In the genomic region with DNA sequence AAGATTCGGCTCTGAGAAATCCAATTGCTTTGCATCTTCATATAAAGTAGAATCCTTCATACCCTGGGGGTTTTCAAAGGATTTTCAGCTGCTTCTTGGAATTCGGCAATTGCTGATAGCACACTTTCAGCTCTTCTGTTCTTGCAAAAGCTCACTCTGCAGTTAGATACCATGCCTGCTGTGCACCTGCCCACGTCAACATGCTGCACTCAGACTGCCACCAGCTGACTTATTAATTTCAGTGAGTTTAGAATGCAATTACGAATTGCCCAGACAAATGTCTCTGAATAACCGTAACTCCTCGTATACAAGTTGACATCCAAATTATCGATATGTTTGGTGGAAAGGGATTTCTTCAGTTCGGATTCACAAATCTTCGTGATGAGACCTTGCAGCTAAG, we compare ENCODE assay signal across 22 mouse cellular contexts. TPM values are rescaled to one million over a fixed set of nuclear protein-coding genes. Genes with fewer than 3 reads are reported as not detected.
DNase-seq lines count a peak whose midpoint lies in the region; ATAC-seq and TF ChIP-seq lines count a peak whose summit lies in the region.
"Had no signal": no experiment of that assay in that cellular context is flagged by ENCODE, and none has a peak within 500 bp of the region (broad histone marks: within the 10 kb centered on the region; RNA-seq: fewer than 3 reads in every experiment).

No protein-coding gene starts in this region.

- H3K4me2 ChIP-seq in midbrain, embryonic 11.5 days = no peak overlapping the region
- H3K4me2 ChIP-seq in hindbrain, embryonic 12.5 days (replicated peaks) = no peak overlapping the region
- H3K4me2 ChIP-seq: embryonic facial prominence, embryonic 12.5 days; heart, embryonic 11.5 days; heart, embryonic 15.5 days; hindbrain, embryonic 14.5 days had no signal

- H3K27ac ChIP-seq in midbrain, embryonic 11.5 days (ENCODE audit: low read depth, low read length) = no peak overlapping the region
- H3K27ac ChIP-seq in midbrain, embryonic 10.5 days (replicated peaks) = no peak overlapping the region
- peak overlapping the region; percentile 77 for H3K27ac ChIP-seq in layer of hippocampus, adult 2 months
- H3K27ac ChIP-seq in hindbrain, embryonic 12.5 days = no peak overlapping the region
- H3K27ac ChIP-seq: embryonic facial prominence, embryonic 12.5 days; heart, adult 2 months; heart, embryonic 15.5 days; hindbrain, embryonic 14.5 days had no signal

- no peak overlapping the region for H3K4me3 ChIP-seq in midbrain, embryonic 11.5 days (ENCODE audit: low read depth, low read length)
- H3K4me3 ChIP-seq in midbrain, embryonic 10.5 days = no peak overlapping the region
- H3K4me3 ChIP-seq in layer of hippocampus, adult 2 months = no peak overlapping the region
- no peak overlapping the region for H3K4me3 ChIP-seq in hindbrain, embryonic 12.5 days
- H3K4me3 ChIP-seq: embryonic facial prominence, embryonic 12.5 days; heart, adult 2 months; heart, embryonic 15.5 days had no signal

- H3K9me3 ChIP-seq in midbrain, embryonic 11.5 days (ENCODE audit: control insufficient read depth, low read length) = no peaks in the 10 kb centered on the region
- no peaks in the 10 kb centered on the region for H3K9me3 ChIP-seq in midbrain, embryonic 10.5 days (replicated peaks)
- H3K9me3 ChIP-seq in hindbrain, embryonic 12.5 days (replicated peaks) = no peaks in the 10 kb centered on the region
- H3K9me3 ChIP-seq: embryonic facial prominence, embryonic 12.5 days; heart, embryonic 15.5 days had no signal

- ATAC-seq in midbrain, embryonic 11.5 days (ENCODE audit: low FRiP score) = no peak
- ATAC-seq in hindbrain, embryonic 12.5 days (ENCODE audit: low FRiP score) = no peak
- ATAC-seq: CD4-positive, CD25-positive, alpha-beta regulatory T cell, adult 4 months; forebrain, embryonic 16.5 days had no signal

- WGBS in midbrain, embryonic 11.5 days = 87% methylated on average over 9 of the region's 9 CpGs
- WGBS in midbrain, embryonic 10.5 days = 86% methylated on average over 9 of the region's 9 CpGs
- 89% methylated on average over 9 of the region's 9 CpGs for WGBS in hindbrain, embryonic 12.5 days

- H3K9ac ChIP-seq in midbrain, embryonic 11.5 days (ENCODE audit: low read length) = no peak overlapping the region
- no peak overlapping the region for H3K9ac ChIP-seq in hindbrain, embryonic 12.5 days
- H3K9ac ChIP-seq: embryonic facial prominence, embryonic 12.5 days; heart, embryonic 15.5 days; hindbrain, embryonic 14.5 days had no signal

- H3K36me3 ChIP-seq in midbrain, embryonic 11.5 days (ENCODE audit: control insufficient read depth, insufficient read depth, low read length) = no peaks in the 10 kb centered on the region
- H3K36me3 ChIP-seq in midbrain, embryonic 10.5 days = no peaks in the 10 kb centered on the region
- H3K36me3 ChIP-seq in hindbrain, embryonic 12.5 days = no peaks in the 10 kb centered on the region
- H3K36me3 ChIP-seq: embryonic facial prominence, embryonic 12.5 days; G1E; heart, embryonic 15.5 days had no signal

- no peaks in the 10 kb centered on the region for H3K4me1 ChIP-seq in midbrain, embryonic 11.5 days (ENCODE audit: control insufficient read depth, insufficient read depth, low read length)
- peaks cover 8% of the 10 kb centered on the region for H3K4me1 ChIP-seq in midbrain, embryonic 10.5 days
- H3K4me1 ChIP-seq in hindbrain, embryonic 12.5 days = 0 out of 2 replicates have a peak, but pooled peaks cover 4% of the 10 kb centered on the region

- peak; percentile 57 for DNase-seq in midbrain, embryonic 11.5 days (ENCODE audit: low spot score, missing footprints)
- DNase-seq in midbrain, embryonic 10.5 days (ENCODE audit: low spot score) = no peak
- DNase-seq in brain, adult 2 months (ENCODE audit: low read depth, low spot score) = peak; percentile 67
- peak; percentile 55 to 72 for DNase-seq in layer of hippocampus, adult 2 months (ENCODE audit: low spot score in 2 of 2)
- peak; percentile 52 to 59 for DNase-seq in layer of hippocampus, postnatal 36 days
- DNase-seq in urinary bladder, postnatal 25 days (ENCODE audit: low spot score) = no peak
- DNase-seq: adrenal gland, adult 8-10 months; B cell, adult 2 months; cerebellum, adult 11-12 months; cerebellum, adult 9-10 months; cerebellum, postnatal 25 days; gastrocnemius, postnatal 14 days; heart, adult 2 months; heart, postnatal 14 days had no signal

- no peak for TF ChIP-seq CTCF in layer of hippocampus, adult 2 months (conservative IDR thresholded peaks at IDR 0.05)

- no peaks in the 10 kb centered on the region for H3K27me3 ChIP-seq in midbrain, embryonic 11.5 days (ENCODE audit: control insufficient read depth, insufficient read depth, low read length)
- H3K27me3 ChIP-seq in midbrain, embryonic 10.5 days (ENCODE audit: low read depth, poor library complexity, severe bottlenecking) = no peaks in the 10 kb centered on the region
- no peaks in the 10 kb centered on the region for H3K27me3 ChIP-seq in hindbrain, embryonic 12.5 days
- H3K27me3 ChIP-seq: embryonic facial prominence, embryonic 12.5 days; heart, embryonic 15.5 days had no signal

RNA-seq across cellular contexts. Expression of gene Map2k6, which starts 24.9 kb away (rescaled TPM):
- 37.1 and 38.7 TPM in 2 replicates for polyA plus RNA-seq in midbrain, embryonic 11.5 days (2014; fragmentation: Nextera tagmentation; extraction: Ambion mirVana)
- polyA plus RNA-seq in midbrain, embryonic 10.5 days (2016; fragmentation: Nextera tagmentation; extraction: Ambion mirVana) = 31.4 and 35.8 TPM in 2 replicates
- 10 to 100 TPM; 32.3 to 33.3 TPM for total RNA-seq in layer of hippocampus, adult 2 months (2021)
- total RNA-seq in layer of hippocampus, postnatal 36 days (2021) = 10 to 100 TPM; 32.4 to 35.5 TPM
- polyA plus RNA-seq in hindbrain, embryonic 12.5 days (2016; fragmentation: Nextera tagmentation; extraction: Ambion mirVana) = 27.8 and 34.4 TPM in 2 replicates
- polyA plus RNA-seq: G1E had no signal

RNA-seq across cellular contexts. Expression of gene Abca5, which starts 36.5 kb away (rescaled TPM):
- polyA plus RNA-seq in midbrain, embryonic 11.5 days (2014; fragmentation: Nextera tagmentation; extraction: Ambion mirVana) = 3.2 and 4.2 TPM in 2 replicates
- 2.1 and 2.4 TPM in 2 replicates for polyA plus RNA-seq in midbrain, embryonic 10.5 days (2016; fragmentation: Nextera tagmentation; extraction: Ambion mirVana)
- total RNA-seq in layer of hippocampus, adult 2 months (2021) = 10 to 100 TPM; 34.0 to 41.8 TPM
- total RNA-seq in layer of hippocampus, postnatal 36 days (2021) = 10 to 100 TPM; 35.2 to 39.9 TPM
- 5.9 and 8.9 TPM in 2 replicates for polyA plus RNA-seq in hindbrain, embryonic 12.5 days (2016; fragmentation: Nextera tagmentation; extraction: Ambion mirVana)
- polyA plus RNA-seq: G1E had no signal

Comparison
In these comparisons a context has a peak if more than half of its experiments do, and no peak if none do; other contexts are left out.
1. DNase-seq: peak in midbrain, embryonic 11.5 days (single experiment), brain, adult 2 months (single experiment), layer of hippocampus, adult 2 months (2 of 2) and layer of hippocampus, postnatal 36 days (2 of 2); none in midbrain, embryonic 10.5 days (single experiment) and urinary bladder, postnatal 25 days (single experiment).